Mouse (Mus musculus) kidney, adult 2 months (tissue): ENCODE measurements at regions not wholly inside any gene's neighbourhood (a gene's known extent, or its start where the extent isn't known, plus 50 kb on each side); places are given as distances from the start of the nearest gene placed in this dataset.

Experiments used
- DNase-seq: peaks from one replicate; pipeline ENCODE4 v3.0.0; 2021
- H3K27ac ChIP-seq: fragments of 200-500 bp; 2 replicates; pipeline ENCODE4 v1.5.1; 2012; ENCODE audit warnings: low read depth, low read length, control low read depth, inconsistent platforms; ENCODE audit not compliant: insufficient read depth
- H3K27me3 ChIP-seq: fragments of 200-500 bp; replicated peaks from 2 replicates; pipeline ENCODE4 v1.6.1; 2012; ENCODE audit warnings: mild to moderate bottlenecking, moderate library complexity, low read length, inconsistent platforms; ENCODE audit not compliant: control insufficient read depth, insufficient read depth
- H3K36me3 ChIP-seq: fragments of 200-500 bp; 2 replicates; pipeline ENCODE4 v1.6.1; 2012; ENCODE audit warnings: mild to moderate bottlenecking, moderate library complexity, low read length, inconsistent platforms; ENCODE audit not compliant: control insufficient read depth, insufficient read depth
- H3K4me1 ChIP-seq: fragments of 200-500 bp; 2 replicates; pipeline ENCODE4 v1.6.1; 2011; ENCODE audit warnings: low read length; ENCODE audit not compliant: control insufficient read depth, insufficient read depth
- H3K4me3 ChIP-seq: fragments of 200-500 bp; 2 replicates; pipeline ENCODE4 v1.5.1; 2011; ENCODE audit warnings: mild to moderate bottlenecking, low read depth, low read length, control low read depth; ENCODE audit not compliant: insufficient read depth
- CTCF ChIP-seq: fragments of 200-500 bp; conservative IDR thresholded peaks from 2 replicates; pipeline ENCODE4 v1.5.1; 2011; ENCODE audit warnings: low read depth, mild to moderate bottlenecking, control low read depth, low read length, moderate library complexity, mixed read lengths; ENCODE audit not compliant: insufficient read depth, insufficient read length
- POLR2A ChIP-seq: fragments of 200-500 bp; IDR thresholded peaks from one replicate; pipeline ENCODE4 v1.6.1; 2011; ENCODE audit warnings: low read depth, low read length, control low read depth
- WGBS: fragments of 180-500 bp; shearing (Covaris S2); methylation state at CpG from one replicate; pipeline ENCODE4 v1.1.7; 2018; 5-methylcytosine and 5-hydroxymethylcytosine counted together

DNA sequence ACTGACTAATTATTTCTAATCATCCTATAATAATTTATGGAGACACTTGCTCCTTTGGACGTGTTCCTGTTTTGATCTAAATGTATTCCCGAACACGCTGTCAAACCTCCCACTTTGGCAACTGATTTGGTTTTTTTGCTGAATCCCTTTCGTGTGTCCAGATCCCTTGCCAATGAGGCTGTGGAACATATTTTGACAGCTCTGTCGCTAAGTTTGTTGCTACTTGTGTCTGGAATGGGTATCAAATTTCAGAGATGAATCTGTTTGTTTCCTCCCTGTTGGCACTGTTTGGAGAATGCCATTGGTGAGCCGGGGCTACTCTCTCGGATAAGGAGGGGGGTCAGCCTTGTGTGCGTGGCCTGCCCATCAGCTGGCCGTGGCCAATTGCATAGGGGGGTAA lies 277.2 kb upstream of the Tshz3 start:
- Histone ChIP-seq H3K4me1 (no peaks in the 10 kb centered on the region), H3K4me3 (no peak overlapping the region), H3K36me3 (no peaks in the 10 kb centered on the region), H3K27ac (no peak overlapping the region), H3K27me3 (no peaks in the 10 kb centered on the region; the same call in 1 of the 2 replicates)
- 47% methylated on average over 9 of the region's 9 CpGs for WGBS
- DNase-seq = no peak
- no peak for TF ChIP-seq CTCF
- no peak for TF ChIP-seq POLR2A

DNA sequence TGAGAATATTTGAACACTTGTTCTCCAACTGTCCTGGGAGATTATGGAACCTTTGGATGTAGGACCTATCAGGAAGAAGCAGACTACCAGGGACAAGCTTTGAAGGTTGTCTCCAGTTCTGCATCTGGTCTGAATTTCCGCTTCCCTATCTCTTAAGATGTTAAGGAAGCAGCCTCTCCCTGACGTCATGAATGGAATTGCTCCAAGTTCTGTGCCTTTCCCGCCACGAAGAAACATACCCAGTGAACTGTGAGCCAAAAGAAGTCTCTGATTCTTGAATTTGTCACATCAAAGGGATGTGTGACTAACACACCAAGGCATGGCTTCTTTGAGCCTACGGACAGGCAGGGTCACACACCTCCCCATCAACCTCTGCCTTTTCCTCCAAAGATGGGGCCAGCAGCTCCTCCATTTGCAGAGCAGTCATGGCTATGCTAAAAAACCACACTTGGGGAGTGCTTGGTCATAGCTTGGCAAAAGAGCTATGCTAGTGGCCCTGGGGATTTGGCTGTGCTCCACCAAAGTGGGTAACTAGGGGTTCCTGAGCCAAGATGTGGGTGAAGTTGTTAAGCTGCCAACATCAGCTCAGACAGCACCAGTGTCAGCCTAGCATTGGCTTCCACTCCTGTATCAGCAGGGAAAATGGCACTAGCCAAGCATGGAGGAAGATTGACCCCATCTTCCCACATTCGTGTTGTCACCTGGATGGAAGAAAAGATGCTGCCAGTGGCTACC lies 248.6 kb upstream of the Tshz3 start:
- no peaks in the 10 kb centered on the region for H3K4me1 ChIP-seq
- no peaks in the 10 kb centered on the region for H3K36me3 ChIP-seq
- 72% methylated on average over 6 of the region's 6 CpGs for WGBS
- TF ChIP-seq POLR2A (no peak), CTCF (no peak)
- H3K27ac ChIP-seq = no peak overlapping the region
- DNase-seq = no peak
- no peaks in the 10 kb centered on the region for H3K27me3 ChIP-seq
- no peak overlapping the region for H3K4me3 ChIP-seq

DNA sequence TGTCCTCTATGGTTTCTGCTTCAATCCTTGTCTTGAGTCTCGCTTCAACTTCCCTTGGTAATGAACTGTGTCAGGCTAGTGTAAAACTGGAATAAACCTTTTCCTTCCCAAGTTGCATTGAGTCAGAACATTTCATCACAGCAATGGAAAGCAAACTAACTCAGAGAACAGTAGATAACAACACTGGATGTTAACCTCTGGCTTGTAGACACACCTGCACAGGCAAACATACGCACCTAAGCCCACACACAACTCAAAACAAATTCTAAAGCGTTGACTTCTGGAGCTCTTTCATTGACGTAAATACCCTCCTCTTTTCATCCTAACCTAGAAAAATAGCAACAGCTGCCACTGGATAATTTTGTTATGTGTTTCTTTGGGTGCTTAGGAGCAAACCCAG lies 244.1 kb upstream of the Tshz3 start:
- WGBS = 89% methylated on average over 4 of the region's 4 CpGs
- Histone ChIP-seq H3K36me3 (no peaks in the 10 kb centered on the region), H3K4me1 (no peaks in the 10 kb centered on the region), H3K4me3 (no peak overlapping the region), H3K27ac (no peak overlapping the region), H3K27me3 (no peaks in the 10 kb centered on the region)
- DNase-seq = no peak
- TF ChIP-seq POLR2A (no peak), CTCF (no peak)

DNA sequence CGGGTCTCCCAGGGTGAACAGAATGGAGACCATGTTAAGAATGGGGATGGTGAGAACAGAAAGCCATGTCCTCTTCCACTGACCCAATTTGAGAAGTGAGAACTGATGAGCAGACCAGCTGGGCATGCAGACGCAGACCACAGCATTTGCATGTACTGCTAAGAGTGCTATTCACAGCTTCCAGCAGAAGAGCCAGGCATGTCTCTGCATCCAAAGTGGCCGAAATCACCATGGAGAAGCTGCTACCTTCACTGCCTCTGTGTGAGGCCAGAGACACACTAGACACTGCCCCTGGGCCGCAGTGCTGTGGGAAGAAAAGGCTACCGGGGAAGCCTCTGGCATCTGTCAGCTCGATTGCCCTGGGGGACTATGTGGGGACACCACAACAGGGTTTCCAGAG lies 241.8 kb upstream of the Tshz3 start:
- DNase-seq = no peak
- 85% methylated on average over 6 of the region's 6 CpGs for WGBS
- Histone ChIP-seq H3K4me1 (no peaks in the 10 kb centered on the region), H3K4me3 (no peak overlapping the region), H3K27me3 (no peaks in the 10 kb centered on the region), H3K27ac (no peak overlapping the region), H3K36me3 (no peaks in the 10 kb centered on the region)
- no peak for TF ChIP-seq POLR2A
- no peak for TF ChIP-seq CTCF

DNA sequence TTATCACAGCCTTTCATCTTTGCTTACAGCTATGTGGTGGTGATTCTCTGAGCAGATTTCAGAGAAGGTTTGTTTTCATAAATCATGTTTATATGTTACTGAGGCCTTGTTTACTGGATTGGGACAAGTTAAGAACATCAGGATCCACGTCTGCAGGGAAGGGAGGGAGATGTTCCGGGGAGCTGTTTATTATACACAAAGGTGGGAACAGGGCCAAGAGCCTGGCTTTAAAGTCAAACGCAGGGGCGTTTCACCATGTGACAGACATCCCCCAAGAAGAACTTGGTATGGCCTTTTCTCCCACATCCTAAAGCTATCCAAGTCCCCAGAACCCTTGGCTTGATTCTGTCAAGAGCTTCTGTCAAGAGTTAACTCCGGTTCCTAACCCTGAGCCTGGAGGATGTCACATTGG lies 235.5 kb upstream of the Tshz3 start:
- Histone ChIP-seq H3K36me3 (no peaks in the 10 kb centered on the region), H3K4me1 (no peaks in the 10 kb centered on the region), H3K4me3 (no peak overlapping the region), H3K27ac (no peak overlapping the region), H3K27me3 (no peaks in the 10 kb centered on the region)
- TF ChIP-seq POLR2A = no peak
- TF ChIP-seq CTCF = no peak
- WGBS = 59% methylated on average over 5 of the region's 5 CpGs
- no peak for DNase-seq

DNA sequence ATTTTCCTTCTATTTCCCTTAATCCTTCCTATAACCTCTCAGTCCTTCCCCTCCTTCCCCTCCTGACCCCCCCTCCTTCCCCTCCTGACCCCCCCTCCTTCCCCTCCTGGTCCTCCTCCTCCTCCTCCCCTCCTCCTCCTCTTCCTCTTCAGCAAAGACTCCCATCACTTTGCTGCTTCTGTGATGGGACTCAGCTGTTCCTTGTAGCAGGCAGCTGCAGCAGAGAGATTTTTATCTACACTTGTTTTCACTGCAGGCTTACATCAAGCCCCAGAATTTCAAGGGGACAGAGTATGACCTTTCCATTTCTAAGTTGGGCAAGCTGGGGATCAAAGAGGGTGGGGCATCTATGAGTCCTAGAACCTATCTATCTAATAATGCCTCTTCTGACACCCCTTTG lies 228.5 kb upstream of the Tshz3 start:
- H3K36me3 ChIP-seq = no peaks in the 10 kb centered on the region
- no peaks in the 10 kb centered on the region for H3K27me3 ChIP-seq
- peak; percentile 9 for DNase-seq
- TF ChIP-seq CTCF = no peak
- TF ChIP-seq POLR2A = no peak
- no peaks in the 10 kb centered on the region for H3K4me1 ChIP-seq
- no peak overlapping the region for H3K27ac ChIP-seq
- H3K4me3 ChIP-seq = no peak overlapping the region

DNA sequence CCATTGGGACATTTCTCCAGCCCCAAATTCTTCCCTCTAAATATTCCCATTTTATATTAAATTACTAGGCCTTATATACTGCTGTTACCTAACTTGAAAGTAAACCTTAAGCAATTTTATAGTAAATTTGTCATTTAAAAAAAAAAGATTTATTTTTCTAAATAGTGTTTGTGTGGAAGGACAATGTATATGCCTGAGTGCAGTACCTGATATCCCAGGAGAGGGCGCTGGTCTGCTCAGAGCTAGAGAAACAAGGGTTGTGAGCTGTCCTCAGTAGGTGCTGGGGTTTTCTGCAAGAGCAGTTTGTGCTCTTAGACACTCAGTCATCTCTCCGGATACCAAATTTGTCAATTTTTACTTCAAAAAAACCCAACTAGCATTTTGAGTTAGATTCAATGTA lies 224.4 kb upstream of the Tshz3 start:
- Histone ChIP-seq H3K4me1 (no peaks in the 10 kb centered on the region), H3K27me3 (no peaks in the 10 kb centered on the region), H3K4me3 (no peak overlapping the region), H3K27ac (no peak overlapping the region), H3K36me3 (no peaks in the 10 kb centered on the region)
- 74% methylated on average over 2 of the region's 2 CpGs for WGBS
- DNase-seq = no peak
- TF ChIP-seq POLR2A = no peak
- no peak for TF ChIP-seq CTCF
